Mouse (Mus musculus) gastrocnemius, postnatal 36 days (tissue): Measurements from ENCODE around the gene Gnb1l. TPM values are rescaled to one million over a fixed set of nuclear protein-coding genes. Genes with fewer than 3 reads are reported as not detected.

Experiments used
- DNase-seq, 2 experiments: peaks; one replicate each; pipeline ENCODE4 v3.0.0; 2022
- intact Hi-C: fragments of 180-260 bp; cut with DNase I; formaldehyde crosslinking; loops from one replicate; pipeline ENCODE4 v1.15.1; 2025
- total RNA-seq, 2 experiments: library from RNA; stranded (reverse); gene quantifications; 2 replicates each; pipeline ENCODE4 v1.2.3; 2021

Gene Gnb1l
- total RNA-seq, 2 experiments from 2014 or later: 3.6 to 3.8 TPM

- intact Hi-C loops: no loop called here
- no peak for DNase-seq
Observed at GRCm38 (mm10) chr16:18583673-18584357, 85.3 kb downstream of the Gnb1l start.

- intact Hi-C loops: no loop called here
- DNase-seq: no peak
Observed at GRCm38 (mm10) chr16:18584901-18585510, 86.5 kb downstream of the Gnb1l start.

GRCm38 (mm10) chr16:18585676-18586075, 87.2 kb downstream of the Gnb1l start:
- no peak for DNase-seq
- intact Hi-C loops: no loop called here

GRCm38 (mm10) chr16:18586076-18586905, 87.8 kb downstream of the Gnb1l start:
- intact Hi-C loops: no loop called here
- no peak for DNase-seq

GRCm38 (mm10) chr16:18586906-18587546, 88.5 kb downstream of the Gnb1l start:
- intact Hi-C loops: no loop called here
- DNase-seq: no peak

GRCm38 (mm10) chr16:18587847-18588737, 89.6 kb downstream of the Gnb1l start:
- intact Hi-C loops: no loop called here
- no peak for DNase-seq

GRCm38 (mm10) chr16:18588738-18589055, 90.2 kb downstream of the Gnb1l start:
- intact Hi-C loops: no loop called here
- DNase-seq: no peak

GRCm38 (mm10) chr16:18589080-18589621, 90.6 kb downstream of the Gnb1l start:
- intact Hi-C loops: no loop called here

GRCm38 (mm10) chr16:18589804-18590790, 91.6 kb downstream of the Gnb1l start, which contains the start of gene Tbx1:
TSS of gene Tbx1 (minus strand) at chr16:18590671.
- DNase-seq: no peak
- intact Hi-C loops: no loop called here

More at GRCm38 (mm10) chr16:18589080-18589621, 90.6 kb downstream of the Gnb1l start:
- no peak for DNase-seq

GRCm38 (mm10) chr16:18591047-18592018, 92.8 kb downstream of the Gnb1l start:
- no peak for DNase-seq
- intact Hi-C loops: no loop called here

GRCm38 (mm10) chr16:18593930-18594329, 95.4 kb downstream of the Gnb1l start:
- DNase-seq: no peak
- intact Hi-C loops: no loop called here

GRCm38 (mm10) chr16:18596255-18596654, 97.7 kb downstream of the Gnb1l start:
- intact Hi-C loops: no loop called here
- no peak for DNase-seq

GRCm38 (mm10) chr16:18598006-18598405, 99.5 kb downstream of the Gnb1l start:
- intact Hi-C loops: no loop called here
- no peak for DNase-seq

- DNase-seq: peak in 1 of 2 experiments; percentile 35
- intact Hi-C loops: no loop called here
Observed at GRCm38 (mm10) chr16:18601447-18601846, 102.9 kb downstream of the Gnb1l start.

- intact Hi-C loops: no loop called here
- DNase-seq: peak; percentile 46 to 69
Observed at GRCm38 (mm10) chr16:18604267-18604701, 105.8 kb downstream of the Gnb1l start.

GRCm38 (mm10) chr16:18605705-18606104, 107.2 kb downstream of the Gnb1l start:
- DNase-seq: no peak
- intact Hi-C loops: loop anchor here (5.0 kb wide), 1 partner anchor 108 kb away; the partner anchor contains the start of genes Gnb1l and Rtl10

GRCm38 (mm10) chr16:18608226-18608625, 109.7 kb downstream of the Gnb1l start:
- intact Hi-C loops: loop anchor here (5.0 kb wide), 1 partner anchor 111 kb away; the partner anchor contains the start of genes Gnb1l and Rtl10
- DNase-seq: peak in 1 of 2 experiments; percentile 52
